Mouse (Mus musculus): ENCODE data around the gene Gm9837.

GRCm38 (mm10) chr11:53500569-53500968 is 30.3 kb upstream of the Gm9837 start:
- TF ChIP-seq CTCF (IDR thresholded peaks at IDR 0.05; ENCODE audit: borderline replicate concordance, insufficient read depth, low read length) (no peak), POLR2A (IDR thresholded peaks at IDR 0.05; ENCODE audit: low read depth, low read length) (no peak)
